Mouse (Mus musculus) limb, embryonic 13.5 days (tissue): ENCODE results near the gene Zfp787. TPM values are rescaled to one million over a fixed set of nuclear protein-coding genes. Genes with fewer than 3 reads are reported as not detected.
"Not testable (repeated sequence)": the region's sequence is repeated elsewhere in the genome, so short reads cannot be mapped to it uniquely, and the experiment has no call there.

Experiments used
- ATAC-seq: fragments of 200-750 bp; cut with Nextera tagmentation; 2 replicates; pipeline ENCODE4 v1.8.0; 2017; ENCODE audit warnings: low read depth, moderate number of reproducible peaks, moderate TSS enrichment; ENCODE audit not compliant: low FRiP score
- H3K27ac ChIP-seq: fragments of 300-500 bp; sonication (generic); 2 replicates; pipeline ENCODE4 v1.5.1; 2015; ENCODE audit warnings: inconsistent platforms, mild to moderate bottlenecking, moderate library complexity
- H3K27me3 ChIP-seq: fragments of 300-500 bp; sonication (generic); 2 replicates; pipeline ENCODE4 v1.6.1; 2015; ENCODE audit warnings: mild to moderate bottlenecking, inconsistent platforms
- H3K36me3 ChIP-seq: fragments of 300-500 bp; sonication (generic); 2 replicates; pipeline ENCODE4 v1.6.1; 2015; ENCODE audit warnings: inconsistent platforms, mild to moderate bottlenecking, moderate library complexity
- H3K4me1 ChIP-seq: fragments of 300-500 bp; sonication (generic); 2 replicates; pipeline ENCODE4 v1.6.1; 2015; ENCODE audit warnings: inconsistent platforms
- H3K4me2 ChIP-seq: fragments of 300-500 bp; sonication (generic); replicated peaks from 2 replicates; pipeline ENCODE4 v1.6.1; 2015; ENCODE audit warnings: inconsistent platforms, mild to moderate bottlenecking, moderate library complexity
- H3K4me3 ChIP-seq: fragments of 300-500 bp; sonication (generic); 2 replicates; pipeline ENCODE4 v1.5.1; 2015; ENCODE audit warnings: moderate library complexity, mild to moderate bottlenecking, inconsistent platforms
- H3K9ac ChIP-seq: fragments of 300-500 bp; sonication (generic); 2 replicates; pipeline ENCODE4 v1.6.1; 2015; ENCODE audit warnings: mild to moderate bottlenecking, inconsistent platforms
- H3K9me3 ChIP-seq: fragments of 300-500 bp; sonication (generic); 2 replicates; pipeline ENCODE4 v1.6.1; 2016; ENCODE audit warnings: inconsistent platforms
- WGBS: fragments of 180-500 bp; shearing (Covaris S2); methylation state at CpG from one replicate; pipeline ENCODE4 v1.1.7; 2015; 5-methylcytosine and 5-hydroxymethylcytosine counted together
- polyA plus RNA-seq: library from polyadenylated mRNA; unstranded; fragments of >200 nt; fragmentation: Nextera tagmentation; extraction: Ambion mirVana; gene quantifications from 2 replicates; pipeline ENCODE4 v1.2.1, GENCODE M21; 2015

Zfp787 gene
- polyA plus RNA-seq, 1 experiment from 2014 or later = 24.2 TPM

DNA sequence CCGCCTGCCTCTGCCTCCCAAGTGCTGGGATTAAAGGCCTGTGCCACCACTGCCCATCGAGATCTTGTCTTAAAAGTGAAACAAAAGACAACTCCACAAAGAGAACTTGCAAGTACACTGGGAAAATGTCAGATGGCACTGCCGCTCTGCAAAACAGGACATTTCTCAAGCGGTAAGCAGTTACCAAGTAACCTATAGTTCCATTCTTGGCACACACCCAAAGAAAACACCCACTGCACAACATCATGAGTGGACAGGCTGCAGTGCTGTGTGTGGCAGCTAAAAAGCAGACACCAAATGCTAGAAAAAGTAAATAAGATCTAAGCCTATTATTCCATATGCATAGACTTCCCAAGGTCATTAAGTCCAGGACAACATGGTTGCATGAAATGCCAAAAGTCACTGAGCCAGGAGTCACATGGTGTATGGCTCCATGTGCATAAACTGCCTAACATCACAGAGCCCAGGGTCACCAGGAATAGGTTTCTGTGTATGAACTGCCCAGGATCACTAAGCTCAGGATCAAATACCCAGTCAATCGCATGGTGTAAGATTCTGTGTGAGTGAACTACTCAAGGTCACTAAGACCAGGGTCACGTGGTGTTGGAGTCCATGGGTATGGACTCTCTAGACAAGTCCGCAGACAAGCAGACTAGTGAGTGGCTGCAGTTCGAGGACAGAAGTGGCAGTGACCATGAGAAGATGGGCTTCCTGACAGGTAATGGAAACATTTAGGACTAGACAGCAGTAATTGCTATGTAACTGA is 10.2 kb downstream of the Zfp787 start:
- Histone ChIP-seq H3K4me3 (no peak overlapping the region), H3K27me3 (no peaks in the 10 kb centered on the region), H3K9ac (no peak overlapping the region), H3K4me2 (no peak overlapping the region), H3K27ac (no peak overlapping the region), H3K4me1 (peaks cover 19% of the 10 kb centered on the region), H3K36me3 (peaks cover 15% of the 10 kb centered on the region), H3K9me3 (no peaks in the 10 kb centered on the region)
- ATAC-seq = no peak
- WGBS = 87% methylated on average over 8 of the region's 8 CpGs

DNA sequence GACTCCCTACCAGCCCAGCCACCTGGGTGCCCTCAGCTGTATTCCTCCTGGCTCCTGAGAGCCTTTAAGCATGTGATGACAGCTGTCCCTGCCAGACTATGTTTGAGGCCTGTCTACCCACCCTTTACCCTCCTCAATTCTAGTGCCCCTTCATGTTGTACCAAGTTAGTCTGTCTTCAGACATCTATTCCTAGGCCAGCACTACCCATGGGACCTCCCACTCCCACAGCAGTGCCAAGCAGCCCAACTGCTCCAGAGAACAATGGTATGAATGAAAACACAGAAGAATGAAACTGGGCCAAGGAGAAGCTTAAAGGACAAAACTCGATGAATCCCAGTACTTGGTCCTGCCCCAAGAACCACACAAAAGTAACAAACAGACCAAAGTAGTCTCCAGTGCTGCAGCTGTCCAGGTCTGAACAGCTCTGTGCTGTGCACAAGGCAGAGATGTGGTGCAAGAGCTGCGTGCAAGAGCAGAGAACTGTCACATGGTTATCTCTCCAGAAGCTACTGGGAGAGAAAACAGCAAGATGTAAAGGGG is 11.7 kb downstream of the Zfp787 start:
- H3K9ac ChIP-seq = no peak overlapping the region
- no peak overlapping the region for H3K4me3 ChIP-seq
- H3K4me1 ChIP-seq = peaks cover 13% of the 10 kb centered on the region
- no peaks in the 10 kb centered on the region for H3K9me3 ChIP-seq
- no peak overlapping the region for H3K27ac ChIP-seq
- H3K36me3 ChIP-seq = peaks cover 25% of the 10 kb centered on the region
- 85% methylated on average over 2 of the region's 2 CpGs for WGBS
- H3K4me2 ChIP-seq = no peak overlapping the region
- no peak for ATAC-seq
- no peaks in the 10 kb centered on the region for H3K27me3 ChIP-seq

DNA sequence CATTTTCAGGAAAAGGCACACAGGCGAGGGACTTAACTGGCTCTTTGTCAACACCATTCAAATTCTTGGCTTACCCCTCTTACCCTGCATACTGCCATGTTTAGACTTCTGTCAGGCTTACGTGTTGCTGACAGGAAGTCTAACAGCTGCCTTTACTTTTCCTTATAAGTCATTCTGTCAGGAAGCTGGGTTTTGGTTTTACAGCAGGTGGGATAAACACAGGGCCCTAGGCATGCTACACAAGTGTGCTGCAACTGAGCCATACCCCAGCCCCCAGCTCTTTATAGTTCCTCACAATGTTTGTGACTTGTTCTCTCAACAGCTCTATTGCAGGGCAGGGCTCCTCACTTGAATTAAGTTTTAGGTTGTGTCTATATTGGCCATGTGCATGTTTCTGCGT is 16.5 kb downstream of the Zfp787 start:
- 71% methylated on average over 3 of the region's 3 CpGs for WGBS
- H3K4me3 ChIP-seq = no peak overlapping the region
- ATAC-seq = peak; percentile 12; the same call in 1 of the 2 replicates
- H3K9me3 ChIP-seq = no peaks in the 10 kb centered on the region
- no peak overlapping the region for H3K9ac ChIP-seq
- H3K4me2 ChIP-seq = no peak overlapping the region
- H3K4me1 ChIP-seq = no peaks in the 10 kb centered on the region
- H3K36me3 ChIP-seq = peaks cover 52% of the 10 kb centered on the region
- no peak overlapping the region for H3K27ac ChIP-seq
- no peaks in the 10 kb centered on the region for H3K27me3 ChIP-seq

DNA sequence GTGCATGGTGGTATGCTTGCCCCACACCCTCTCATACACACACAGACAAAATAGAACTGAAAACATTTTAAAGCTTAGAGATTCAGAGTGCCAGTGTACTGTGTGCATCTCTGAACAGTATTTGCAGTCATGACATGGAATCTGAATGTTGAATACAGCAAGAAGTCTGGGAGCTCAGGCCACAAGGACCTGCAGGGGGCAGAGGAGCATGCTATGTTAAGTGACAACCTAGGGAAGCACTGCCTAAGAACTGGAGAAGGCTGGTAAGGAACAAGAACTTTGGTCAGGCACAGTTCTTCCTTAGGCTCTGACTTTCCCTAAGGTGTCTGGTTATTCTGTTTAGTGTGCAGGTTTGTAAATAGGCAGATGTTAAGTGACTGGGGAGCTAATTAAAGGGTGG is 19.3 kb downstream of the Zfp787 start:
- peaks cover 71% of the 10 kb centered on the region for H3K36me3 ChIP-seq
- ATAC-seq = no peak

DNA sequence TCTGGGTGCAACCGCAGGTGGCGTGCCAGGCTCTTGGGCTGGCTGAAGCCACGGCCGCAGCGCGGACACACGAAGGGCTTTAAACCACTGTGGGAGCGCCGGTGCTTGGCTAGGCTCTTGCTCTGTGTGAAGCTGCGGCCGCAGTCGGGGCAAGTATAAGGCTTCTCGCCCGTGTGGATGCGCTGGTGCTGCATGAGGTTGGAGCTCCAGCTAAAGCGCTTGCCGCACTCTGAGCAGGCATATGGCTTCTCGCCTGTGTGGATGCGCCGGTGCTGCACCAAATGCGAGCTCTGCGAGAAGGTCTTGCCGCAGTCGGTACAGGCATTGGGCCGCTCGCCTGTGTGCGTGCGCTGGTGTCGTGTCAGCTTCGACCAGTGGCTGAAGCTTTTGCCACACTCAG is 23.2 kb downstream of the Zfp787 start:
- Histone ChIP-seq H3K27ac (no peak overlapping the region), H3K9me3 (peaks cover 13% of the 10 kb centered on the region), H3K36me3 (peaks cover 67% of the 10 kb centered on the region), H3K9ac (no peak overlapping the region), H3K27me3 (no peaks in the 10 kb centered on the region), H3K4me2 (no peak overlapping the region), H3K4me1 (no peaks in the 10 kb centered on the region), H3K4me3 (no peak overlapping the region)
- WGBS = 78% methylated on average over 30 of the region's 30 CpGs
- ATAC-seq = no peak

More for the DNA sequence above, 19.3 kb downstream of the Zfp787 start:
- Histone ChIP-seq H3K4me2 (no peak overlapping the region), H3K27ac (no peak overlapping the region), H3K4me1 (no peaks in the 10 kb centered on the region), H3K9me3 (peaks cover 13% of the 10 kb centered on the region), H3K9ac (no peak overlapping the region), H3K27me3 (no peaks in the 10 kb centered on the region), H3K4me3 (no peak overlapping the region)

DNA sequence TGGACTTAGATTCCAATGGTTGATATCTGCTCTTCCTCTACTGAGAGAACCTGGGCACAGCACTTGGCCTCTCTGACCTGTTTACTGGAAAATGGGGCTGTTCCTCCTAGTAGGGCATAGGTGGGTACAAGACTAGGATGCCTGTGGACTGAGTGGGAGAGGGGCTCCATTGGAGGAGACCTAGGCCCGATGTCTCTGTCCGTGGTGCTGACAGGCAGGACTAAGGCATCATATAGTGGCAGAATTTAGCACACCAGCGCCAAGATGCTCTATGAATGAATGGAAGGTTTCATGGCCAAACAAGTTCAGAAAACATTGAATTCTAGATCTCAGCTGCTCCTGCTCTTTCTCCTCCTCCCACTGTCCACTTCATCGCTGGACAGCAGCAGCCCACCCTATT is 25.5 kb downstream of the Zfp787 start:
- Histone ChIP-seq H3K36me3 (peaks cover 50% of the 10 kb centered on the region), H3K27ac (no peak overlapping the region), H3K9ac (no peak overlapping the region), H3K4me3 (no peak overlapping the region), H3K4me1 (no peaks in the 10 kb centered on the region), H3K4me2 (no peak overlapping the region), H3K27me3 (no peaks in the 10 kb centered on the region), H3K9me3 (peaks cover 13% of the 10 kb centered on the region)
- WGBS = 48% methylated on average over 4 of the region's 4 CpGs
- ATAC-seq = no peak

DNA sequence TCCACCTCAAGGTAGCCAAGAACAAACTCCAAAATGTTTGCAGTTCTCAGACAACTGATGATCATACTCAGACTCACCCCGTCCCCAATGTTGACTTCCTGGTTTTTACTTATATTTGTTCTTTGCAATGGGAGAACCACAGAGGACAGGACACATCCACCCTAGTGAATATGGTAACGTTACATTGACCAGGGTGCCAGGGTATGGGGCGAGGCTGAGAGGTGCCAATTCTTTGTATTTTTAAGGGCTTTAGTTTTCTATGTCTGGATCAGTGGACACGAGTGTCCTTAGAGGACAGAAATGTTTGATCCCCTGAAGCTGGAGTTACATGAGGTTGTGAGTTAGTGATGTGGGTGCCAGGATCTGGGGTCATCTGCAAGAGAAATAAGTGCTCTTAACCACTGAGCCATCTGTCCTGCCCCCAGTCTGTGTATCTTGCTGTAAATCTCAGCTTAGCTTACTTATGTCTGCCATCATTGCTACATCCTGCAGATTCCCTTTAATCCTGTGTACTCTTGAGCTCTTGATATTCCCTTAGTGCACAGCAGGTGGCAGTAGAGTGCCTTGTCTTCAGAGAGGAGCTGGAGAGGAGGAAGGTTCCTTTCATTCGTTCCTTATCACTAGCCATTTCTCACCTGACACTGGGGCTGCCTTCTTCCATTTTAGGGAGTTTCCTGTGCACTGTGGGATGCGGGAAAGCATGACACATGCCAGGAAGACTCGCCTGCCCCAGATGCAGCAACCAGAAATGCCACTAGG is 28.9 kb downstream of the Zfp787 start:
- no peak overlapping the region for H3K4me3 ChIP-seq

DNA sequence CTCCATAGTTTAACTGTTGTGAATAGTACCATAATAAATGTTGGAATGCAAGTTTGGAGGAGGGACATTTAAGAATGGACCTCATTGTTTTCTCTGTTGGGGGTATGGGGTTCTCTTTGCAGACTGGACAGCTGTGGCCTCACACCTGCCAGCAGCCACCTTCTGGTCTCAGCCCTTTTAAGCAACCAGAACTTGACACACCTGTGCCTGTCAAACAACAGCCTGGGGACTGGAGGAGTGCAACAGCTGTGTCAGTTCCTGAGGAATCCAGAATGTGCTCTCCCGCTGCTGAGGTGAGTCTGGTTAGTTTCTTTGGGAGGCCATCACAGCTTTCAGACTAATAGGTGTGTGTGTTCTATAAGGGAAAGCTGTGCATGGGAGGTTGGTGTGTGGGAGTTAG is 34.7 kb downstream of the Zfp787 start:
- not testable (repeated sequence) for H3K4me1 ChIP-seq, H3K27ac ChIP-seq, H3K36me3 ChIP-seq, H3K9ac ChIP-seq, H3K4me2 ChIP-seq, H3K4me3 ChIP-seq, H3K27me3 ChIP-seq, H3K9me3 ChIP-seq
- 75% methylated on average over 1 of the region's 1 CpGs for WGBS
- peak; percentile 79 for ATAC-seq

More for the DNA sequence above, 28.9 kb downstream of the Zfp787 start:
- Histone ChIP-seq H3K4me2 (no peak overlapping the region), H3K9me3 (peaks cover under 1% of the 10 kb centered on the region), H3K27ac (no peak overlapping the region), H3K27me3 (no peaks in the 10 kb centered on the region), H3K9ac (no peak overlapping the region), H3K4me1 (no peaks in the 10 kb centered on the region), H3K36me3 (peaks cover 18% of the 10 kb centered on the region)
- 36% methylated on average over 7 of the region's 7 CpGs for WGBS
- 0 out of 2 replicates have a peak, but pooled peaks have one; percentile 34 for ATAC-seq

DNA sequence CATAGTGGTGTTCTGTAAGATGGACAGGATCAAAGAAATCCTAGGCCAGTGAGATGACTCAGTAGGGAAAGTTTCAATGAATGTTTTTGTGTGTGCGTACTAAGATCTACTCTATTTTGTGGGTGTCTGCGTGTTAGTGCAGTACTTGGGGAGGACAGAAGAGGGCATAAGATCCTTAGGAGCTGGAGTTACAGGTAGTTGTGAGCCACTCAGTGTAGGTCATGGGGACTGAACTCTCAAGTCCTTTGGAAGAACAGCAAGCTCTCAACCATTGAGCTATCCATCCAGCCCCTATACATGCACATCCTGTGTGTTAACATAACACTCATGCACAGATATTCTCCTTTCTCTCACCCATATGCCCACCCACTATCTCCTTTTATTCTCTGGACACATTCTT is 35.7 kb downstream of the Zfp787 start:
- WGBS = 79% methylated on average over 2 of the region's 2 CpGs
- not testable (repeated sequence) for H3K4me2 ChIP-seq, ATAC-seq, H3K27me3 ChIP-seq, H3K36me3 ChIP-seq, H3K27ac ChIP-seq, H3K9ac ChIP-seq, H3K4me1 ChIP-seq, H3K4me3 ChIP-seq, H3K9me3 ChIP-seq

DNA sequence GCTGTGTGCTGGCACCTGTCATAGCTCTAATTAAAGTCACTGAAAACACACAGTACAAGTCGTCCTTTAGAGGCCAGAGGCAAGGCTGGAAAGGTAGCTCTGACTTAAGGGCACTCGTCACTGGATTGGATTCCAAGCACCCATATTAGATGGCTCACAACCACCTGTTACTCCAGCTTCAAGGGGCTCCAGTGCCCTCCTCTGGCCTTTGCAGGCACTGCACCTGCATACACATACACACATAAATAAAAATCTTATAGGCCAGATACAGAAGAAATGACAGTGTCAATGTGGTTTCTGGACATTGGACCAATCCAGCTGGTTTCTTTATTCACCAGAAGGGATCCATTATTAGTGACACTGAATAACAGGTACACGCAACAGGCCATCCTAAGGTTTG is 36.3 kb downstream of the Zfp787 start:
- Histone ChIP-seq H3K4me1 (no peaks in the 10 kb centered on the region), H3K27ac (no peak overlapping the region), H3K4me2 (no peak overlapping the region), H3K36me3 (no peaks in the 10 kb centered on the region), H3K27me3 (no peaks in the 10 kb centered on the region), H3K9me3 (no peaks in the 10 kb centered on the region), H3K9ac (no peak overlapping the region), H3K4me3 (no peak overlapping the region)
- WGBS = 80% methylated on average over 3 of the region's 3 CpGs
- ATAC-seq = no peak
